21 mouse cellular contexts compared by ENCODE assay signal in genomic region chr11:119237007-119237406, GRCm38 (mm10). TPM values are rescaled to one million over a fixed set of nuclear protein-coding genes. Genes with fewer than 3 reads are reported as not detected.
DNase-seq lines count a peak whose midpoint lies in the region; ATAC-seq and TF ChIP-seq lines count a peak whose summit lies in the region.
"Had no signal": no experiment of that assay in that cellular context is flagged by ENCODE, and none has a peak within 500 bp of the region (broad histone marks: within the 10 kb centered on the region; RNA-seq: fewer than 3 reads in every experiment).

No protein-coding gene starts in this region.

- no peak overlapping the region for H3K4me2 ChIP-seq in midbrain, embryonic 11.5 days

- no peak for TF ChIP-seq CTCF in MEL (IDR thresholded peaks at IDR 0.05 in 2 of 3, conservative IDR thresholded peaks at IDR 0.05 in 1 of 3; ENCODE audit: control insufficient read depth in 1 of 3, insufficient read depth in 1 of 3, low read depth in 2 of 3, low read length in 3 of 3, poor library complexity in 1 of 3, severe bottlenecking in 1 of 3)

- no peak for TF ChIP-seq EP300 in MEL (IDR thresholded peaks at IDR 0.05; ENCODE audit: low read depth in 1 of 2, low read length in 2 of 2)

- no peaks in the 10 kb centered on the region for H3K27me3 ChIP-seq in midbrain, embryonic 10.5 days (ENCODE audit: low read depth, poor library complexity, severe bottlenecking)
- H3K27me3 ChIP-seq in midbrain, embryonic 11.5 days (ENCODE audit: control insufficient read depth, insufficient read depth, low read length) = no peaks in the 10 kb centered on the region
- H3K27me3 ChIP-seq in MEL (ENCODE audit: control insufficient read depth in 1 of 2, insufficient read depth in 2 of 2, low read length in 2 of 2) = peaks cover 2% of the 10 kb centered on the region in 2 experiments; a peak in 2 of 4 replicates
- H3K27me3 ChIP-seq: embryonic facial prominence, embryonic 13.5 days; embryonic facial prominence, embryonic 15.5 days had no signal

- peaks cover 8% of the 10 kb centered on the region; the same call in 1 of the 2 replicates for H3K9me3 ChIP-seq in midbrain, embryonic 10.5 days (replicated peaks)
- H3K9me3 ChIP-seq in midbrain, embryonic 11.5 days (ENCODE audit: control insufficient read depth, low read length) = no peaks in the 10 kb centered on the region
- no peaks in the 10 kb centered on the region for H3K9me3 ChIP-seq in MEL (replicated peaks; ENCODE audit: insufficient read depth, low read length)
- H3K9me3 ChIP-seq: embryonic facial prominence, embryonic 13.5 days; embryonic facial prominence, embryonic 15.5 days; forebrain, embryonic 12.5 days had no signal

- TF ChIP-seq POLR2A in MEL (IDR thresholded peaks at IDR 0.05; ENCODE audit: control insufficient read depth in 1 of 2, insufficient read depth in 1 of 2, low read depth in 1 of 2, low read length in 2 of 2, poor library complexity in 1 of 2) = no peak; a peak in 1 of 4 replicates

- no peak for TF ChIP-seq RAD21 in MEL (IDR thresholded peaks at IDR 0.05; ENCODE audit: low read depth, low read length)

- H3K27ac ChIP-seq in midbrain, embryonic 10.5 days (replicated peaks) = 0 out of 2 replicates have a peak overlapping the region, but pooled peaks have one; percentile 69
- H3K27ac ChIP-seq in midbrain, embryonic 11.5 days (ENCODE audit: low read depth, low read length) = no peak overlapping the region
- no peak overlapping the region for H3K27ac ChIP-seq in MEL (ENCODE audit: control insufficient read depth, low read depth, low read length)
- H3K27ac ChIP-seq: embryonic facial prominence, embryonic 13.5 days; embryonic facial prominence, embryonic 15.5 days had no signal

- WGBS in midbrain, embryonic 10.5 days = 73% methylated on average over 3 of the region's 3 CpGs
- 78% methylated on average over 3 of the region's 3 CpGs for WGBS in midbrain, embryonic 11.5 days

- peaks cover 27% of the 10 kb centered on the region for H3K4me1 ChIP-seq in midbrain, embryonic 10.5 days
- no peaks in the 10 kb centered on the region for H3K4me1 ChIP-seq in midbrain, embryonic 11.5 days (ENCODE audit: control insufficient read depth, insufficient read depth, low read length)
- peaks cover 3 to 16% of the 10 kb centered on the region in 2 experiments; a peak in 3 of 4 replicates for H3K4me1 ChIP-seq in MEL (ENCODE audit: control insufficient read depth in 1 of 2, insufficient read depth in 2 of 2, low read length in 2 of 2)

- DNase-seq in midbrain, embryonic 10.5 days (ENCODE audit: low spot score) = no peak
- DNase-seq in midbrain, embryonic 11.5 days (ENCODE audit: low spot score, missing footprints) = no peak
- DNase-seq in MEL (ENCODE audit: low read depth, low spot score) = peak; percentile 60
- DNase-seq in left cerebral cortex, adult 9 months (ENCODE audit: low spot score in 2 of 2) = no peak
- DNase-seq in urinary bladder, postnatal 4 days (ENCODE audit: low spot score in 2 of 2) = no peak
- DNase-seq: adrenal gland, adult 8-10 months; adrenal gland, postnatal 14 days; adrenal gland, postnatal 36 days; cerebellum, adult 18-20 months; cerebellum, adult 8-10 months; cerebellum, adult 9-11 months; cerebellum, postnatal 14 days; cerebellum, postnatal 36 days; embryo, embryonic 11 days had no signal

- no peaks in the 10 kb centered on the region; the same call in 1 of the 2 replicates for H3K79me2 ChIP-seq in MEL (ENCODE audit: control insufficient read depth, insufficient read depth, low read length, poor library complexity)

- no peak overlapping the region for H3K4me3 ChIP-seq in midbrain, embryonic 10.5 days
- no peak overlapping the region for H3K4me3 ChIP-seq in midbrain, embryonic 11.5 days (ENCODE audit: low read depth, low read length)
- peak overlapping the region in 1 of 2 experiments; percentile 91; a peak in 3 of 4 replicates for H3K4me3 ChIP-seq in MEL (ENCODE audit: control insufficient read depth in 1 of 2, insufficient read depth in 1 of 2, low read depth in 2 of 2, low read length in 2 of 2)

- peaks cover 82% of the 10 kb centered on the region for H3K36me3 ChIP-seq in midbrain, embryonic 10.5 days
- peaks cover 9% of the 10 kb centered on the region; the same call in 1 of the 2 replicates for H3K36me3 ChIP-seq in midbrain, embryonic 11.5 days (ENCODE audit: control insufficient read depth, insufficient read depth, low read length)
- H3K36me3 ChIP-seq in MEL (ENCODE audit: control insufficient read depth in 1 of 2, insufficient read depth in 2 of 2, low read length in 2 of 2) = peaks cover 0 to 8% of the 10 kb centered on the region in 2 experiments; a peak in 2 of 4 replicates
- H3K36me3 ChIP-seq: embryonic facial prominence, embryonic 13.5 days; embryonic facial prominence, embryonic 15.5 days; G1E had no signal

- ATAC-seq in midbrain, embryonic 11.5 days (ENCODE audit: low FRiP score) = no peak
- ATAC-seq: activated CD4-positive, CD25-positive, alpha-beta regulatory T cell, adult 4 months; forebrain, embryonic 14.5 days; Patski had no signal

- H3K9ac ChIP-seq in midbrain, embryonic 11.5 days (ENCODE audit: low read length) = no peak overlapping the region
- H3K9ac ChIP-seq in MEL (ENCODE audit: control insufficient read depth, low read depth, low read length, poor library complexity, severe bottlenecking) = 0 out of 2 replicates have a peak overlapping the region, but pooled peaks have one; percentile 13
- H3K9ac ChIP-seq: embryonic facial prominence, embryonic 15.5 days had no signal

TF ChIP-seq in MEL, 35 proteins besides CTCF, POLR2A, EP300 and RAD21:
- no peak for TF ChIP-seq ZC3H11A (IDR thresholded peaks at IDR 0.05; ENCODE audit: low read depth, low read length)
- peak; percentile 21; the same call in 1 of the 2 replicates for TF ChIP-seq RCOR1 (IDR thresholded peaks at IDR 0.05; ENCODE audit: low read depth, low read length)

RNA-seq across cellular contexts. Expression of gene Ccdc40, which starts 8.6 kb away (rescaled TPM):
- polyA plus RNA-seq in midbrain, embryonic 10.5 days (2016; fragmentation: Nextera tagmentation; extraction: Ambion mirVana) = 20.6 and 21.8 TPM in 2 replicates
- 18.6 and 18.9 TPM in 2 replicates for polyA plus RNA-seq in midbrain, embryonic 11.5 days (2014; fragmentation: Nextera tagmentation; extraction: Ambion mirVana)
- total RNA-seq in MEL (2012; rRNA removed) = 0.46 and 0.92 TPM in 2 replicates
- 1 to 10 TPM in 1 of 2 experiments, not detected in 1; 1.9 TPM for polyA plus RNA-seq in MEL (2012; ENCODE audit: insufficient read depth in 1 of 2, insufficient read length in 2 of 2, low read depth in 1 of 2, low replicate concordance in 2 of 2, missing spikeins in 1 of 2)
- polyA plus RNA-seq: G1E had no signal

RNA-seq across cellular contexts. Expression of gene Tbc1d16, which starts 8.7 kb away (rescaled TPM):
- polyA plus RNA-seq in midbrain, embryonic 10.5 days (2016; fragmentation: Nextera tagmentation; extraction: Ambion mirVana) = 27.0 and 29.6 TPM in 2 replicates
- 13.3 and 15.2 TPM in 2 replicates for polyA plus RNA-seq in midbrain, embryonic 11.5 days (2014; fragmentation: Nextera tagmentation; extraction: Ambion mirVana)
- total RNA-seq in MEL (2012; rRNA removed) = 12.0 and 13.6 TPM in 2 replicates
- polyA plus RNA-seq in MEL (2012; ENCODE audit: insufficient read depth in 1 of 2, insufficient read length in 2 of 2, low read depth in 1 of 2, low replicate concordance in 2 of 2, missing spikeins in 1 of 2) = 10 to 100 TPM in 1 of 2 experiments, not detected in 1; 19.2 TPM
- polyA plus RNA-seq: G1E had no signal

RNA-seq across cellular contexts. Expression of gene Gaa, which starts 30.7 kb away (rescaled TPM):
- polyA plus RNA-seq in midbrain, embryonic 10.5 days (2016; fragmentation: Nextera tagmentation; extraction: Ambion mirVana) = 32.0 and 33.6 TPM in 2 replicates
- polyA plus RNA-seq in midbrain, embryonic 11.5 days (2014; fragmentation: Nextera tagmentation; extraction: Ambion mirVana) = 15.5 and 19.0 TPM in 2 replicates
- 51.4 and 54.1 TPM in 2 replicates for total RNA-seq in MEL (2012; rRNA removed)
- polyA plus RNA-seq in MEL (2012; ENCODE audit: insufficient read depth in 1 of 2, insufficient read length in 2 of 2, low read depth in 1 of 2, low replicate concordance in 2 of 2, missing spikeins in 1 of 2) = 10 to 100 TPM in 1 of 2 experiments, not detected in 1; 85.6 TPM
